Mouse (Mus musculus): ENCODE results near the gene Gm4303. TPM values are rescaled to one million over a fixed set of nuclear protein-coding genes. Genes with fewer than 3 reads are reported as not detected.

The Gm4303 gene
- not detected in 2 replicates for polyA plus RNA-seq (2021; fragmentation: Nextera tagmentation)
- long read RNA-seq, experiment 1, result 0 reads
- long read RNA-seq, experiment 2, result 0 reads

DNA sequence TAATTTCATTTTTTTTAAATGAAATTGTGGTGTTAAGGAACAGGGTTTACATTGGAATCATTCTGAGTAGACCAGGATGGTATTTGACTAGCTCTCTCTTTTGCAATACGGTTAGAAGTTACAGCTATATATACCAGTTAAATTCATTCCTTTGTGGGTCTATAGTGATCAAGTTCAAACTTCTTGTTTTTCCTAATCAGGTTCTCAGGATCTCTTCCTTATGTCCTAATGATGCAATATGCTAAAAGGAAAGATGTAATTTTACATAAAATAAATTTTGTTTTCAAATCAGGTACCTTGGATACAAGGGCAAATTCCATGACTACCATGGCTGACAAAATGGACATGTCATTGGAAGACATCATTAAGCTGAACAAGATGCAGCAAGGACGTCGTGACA, at the start of gene Gm4303:
Gene Gm4303 (plus strand): TSS at position 301 of the 400 bp plus-strand sequence.

GRCm38 (mm10) chr10:100335376-100335775, 10.4 kb upstream of the Gm4303 start, which contains the start of gene Gm4301:
TSS of gene Gm4301 (plus strand) at chr10:100335676.

DNA sequence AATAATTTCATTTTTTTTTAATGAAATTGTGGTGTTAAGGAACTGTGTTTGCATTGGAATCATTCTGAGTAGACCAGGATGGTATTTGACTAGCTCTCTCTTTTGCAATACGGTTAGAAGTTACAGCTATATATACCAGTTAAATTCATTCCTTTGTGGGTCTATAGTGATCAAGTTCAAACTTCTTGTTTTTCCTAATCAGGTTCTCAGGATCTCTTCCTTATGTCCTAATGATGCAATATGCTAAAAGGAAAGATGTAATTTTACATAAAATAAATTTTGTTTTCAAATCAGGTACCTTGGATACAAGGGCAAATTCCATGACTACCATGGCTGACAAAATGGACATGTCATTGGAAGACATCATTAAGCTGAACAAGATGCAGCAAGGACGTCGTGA, 5.2 kb upstream of the Gm4303 start, which contains the start of gene Gm4302:
Gene Gm4302 (plus strand): TSS at position 301 of the 400 bp plus-strand sequence.

GRCm38 (mm10) chr10:100350793-100351192, 5.0 kb downstream of the Gm4303 start, which contains the start of gene Gm4305:
TSS of gene Gm4305 (plus strand) at chr10:100351093.

GRCm38 (mm10) chr10:100361038-100361437, 15.3 kb downstream of the Gm4303 start, which contains the start of gene Gm4307:
TSS of gene Gm4307 (plus strand) at chr10:100361338.

DNA sequence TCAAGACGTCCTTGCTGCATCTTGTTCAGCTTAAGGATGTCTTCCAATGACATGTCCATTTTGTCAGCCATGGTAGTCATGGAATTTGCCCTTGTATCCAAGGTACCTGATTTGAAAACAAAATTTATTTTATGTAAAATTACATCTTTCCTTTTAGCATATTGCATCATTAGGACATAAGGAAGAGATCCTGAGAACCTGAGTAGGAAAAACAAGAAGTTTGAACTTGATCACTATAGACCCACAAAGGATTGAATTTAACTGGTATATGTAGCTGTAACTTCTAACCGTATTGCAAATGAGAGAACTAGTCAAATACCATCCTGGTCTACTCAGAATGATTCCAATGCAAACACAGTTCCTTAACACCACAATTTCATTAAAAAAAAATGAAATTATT, 36.7 kb downstream of the Gm4303 start, which contains the start of gene Gm4312:
Gene Gm4312 (minus strand): TSS at position 101 of the 400 bp plus-strand sequence.

Other genes with a start within 250 kb of the Gm4303 start
- gene Gm4301, start 10.3 kb upstream of the Gm4303 start, polyA plus RNA-seq (2021; fragmentation: Nextera tagmentation), result not detected in 2 replicates
- not detected in 2 replicates for gene Gm4302, start 5.1 kb upstream of the Gm4303 start, polyA plus RNA-seq (2021; fragmentation: Nextera tagmentation)
- gene Gm4305, start 5.1 kb downstream of the Gm4303 start, polyA plus RNA-seq (2021; fragmentation: Nextera tagmentation), result not detected in 2 replicates
- not detected in 2 replicates for gene Gm4307, start 15.4 kb downstream of the Gm4303 start, polyA plus RNA-seq (2021; fragmentation: Nextera tagmentation)
- gene Gm4312, start 36.6 kb downstream of the Gm4303 start, polyA plus RNA-seq (2021; fragmentation: Nextera tagmentation), result not detected in 2 replicates
- 5.2 and 7.5 TPM in 2 replicates for gene Tmtc3, start 141.4 kb downstream of the Gm4303 start, polyA plus RNA-seq (2021; fragmentation: Nextera tagmentation)
- 3.3 and 4.0 TPM in 2 replicates for gene Cep290, start 141.6 kb downstream of the Gm4303 start, polyA plus RNA-seq (2021; fragmentation: Nextera tagmentation)
- gene 4930430F08Rik, start 244.5 kb downstream of the Gm4303 start, polyA plus RNA-seq (2021; fragmentation: Nextera tagmentation), result 16.8 and 20.6 TPM in 2 replicates
- not detected in 2 replicates for gene 1700017N19Rik, start 244.5 kb downstream of the Gm4303 start, polyA plus RNA-seq (2021; fragmentation: Nextera tagmentation)